Mouse (Mus musculus): ENCODE data around the gene Olfr1350.
"Not testable (repeated sequence)": the region's sequence is repeated elsewhere in the genome, so short reads cannot be mapped to it uniquely, and the experiment has no call there.

Gene Olfr1350

DNA sequence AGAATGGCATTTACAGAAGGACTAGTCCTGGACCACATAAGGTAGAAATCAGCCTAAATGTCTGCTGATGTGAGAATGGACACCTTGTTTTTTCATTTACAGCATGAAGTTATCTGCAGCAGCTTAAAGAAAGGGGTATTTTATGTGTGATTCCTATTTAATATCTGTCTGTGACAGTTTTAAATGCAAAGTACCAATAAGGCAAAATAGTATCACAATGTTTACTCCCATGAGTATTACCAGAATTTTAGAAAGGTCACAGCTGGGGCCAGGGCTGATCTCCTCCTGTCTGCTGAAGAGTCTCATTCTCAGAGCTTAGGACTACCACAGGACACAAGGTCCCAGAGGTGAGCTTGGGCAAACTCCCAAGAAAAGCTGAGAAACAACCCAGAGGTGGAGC is at the start of gene Olfr1350:
Gene Olfr1350, plus strand, starts transcription at position 301 of the 400 bp plus-strand sequence.
- DNase-seq = no peak

DNA sequence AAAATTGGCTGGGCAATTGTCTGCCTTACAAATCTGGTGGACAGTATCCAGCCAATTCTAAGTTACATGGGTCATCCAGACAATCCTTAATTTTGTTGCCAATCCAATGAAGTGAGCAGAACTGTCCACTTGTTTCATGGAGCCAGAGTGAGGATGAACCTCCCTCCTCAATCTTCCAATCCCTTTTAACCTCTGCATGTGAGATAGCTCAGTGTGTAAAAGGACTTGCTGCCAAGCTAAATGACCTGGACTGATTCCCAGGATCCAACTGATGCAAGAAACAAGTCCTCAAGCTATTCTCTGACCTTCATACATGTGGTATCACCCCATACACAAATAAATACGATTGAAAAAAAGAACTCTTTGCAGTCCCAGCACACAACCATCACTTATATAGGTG is 43.0 kb upstream of the Olfr1350 start:
- DNase-seq = no peak

GRCm38 (mm10) chr7:6522850-6523249 is 41.8 kb upstream of the Olfr1350 start, which contains the start of gene Olfr1349:
Gene Olfr1349 (minus strand): TSS chr7:6522950.
- no peak for DNase-seq

DNA sequence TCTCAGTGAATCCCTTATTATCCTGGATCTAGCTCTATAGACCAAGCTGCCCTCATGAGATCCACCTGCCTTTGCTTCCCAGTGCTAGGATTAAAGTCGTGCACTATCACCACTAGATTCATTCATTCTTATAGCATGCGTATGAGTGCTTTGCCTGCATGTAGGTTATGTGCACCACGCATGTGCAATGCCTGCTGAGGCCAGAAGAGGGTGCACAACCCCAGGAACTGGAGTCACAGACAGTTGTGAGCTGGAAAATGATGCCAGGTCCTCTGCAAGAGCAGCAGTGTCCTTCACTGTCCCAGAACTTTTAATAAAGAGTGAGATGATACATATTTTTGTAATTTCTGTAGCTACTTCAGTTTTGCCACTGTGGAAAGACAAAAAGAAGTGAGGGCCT is 39.6 kb upstream of the Olfr1350 start:
- no peak for DNase-seq

DNA sequence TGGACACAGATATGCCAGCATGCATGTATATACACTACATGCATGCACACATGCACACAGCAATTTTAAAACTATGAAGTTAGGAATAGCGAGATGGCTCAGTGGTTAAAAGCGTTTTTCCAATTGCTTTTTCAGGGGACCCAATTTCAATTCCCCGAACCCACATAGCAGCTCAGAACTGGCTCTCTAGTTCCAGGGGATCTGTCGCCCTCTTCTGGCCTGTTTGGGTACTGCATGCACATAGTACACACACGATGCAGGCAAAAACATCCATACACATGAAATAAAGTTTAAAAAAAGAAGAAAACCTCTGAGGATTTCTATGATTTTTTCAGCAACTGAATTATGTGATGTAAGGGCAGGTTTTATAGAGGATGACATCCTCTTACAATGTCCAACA is 38.5 kb upstream of the Olfr1350 start:
- DNase-seq = no peak

GRCm38 (mm10) chr7:6586096-6586759 is 21.6 kb downstream of the Olfr1350 start:
- no peak for DNase-seq

GRCm38 (mm10) chr7:6588766-6589165 is 24.1 kb downstream of the Olfr1350 start:
- not testable (repeated sequence) for DNase-seq

DNA sequence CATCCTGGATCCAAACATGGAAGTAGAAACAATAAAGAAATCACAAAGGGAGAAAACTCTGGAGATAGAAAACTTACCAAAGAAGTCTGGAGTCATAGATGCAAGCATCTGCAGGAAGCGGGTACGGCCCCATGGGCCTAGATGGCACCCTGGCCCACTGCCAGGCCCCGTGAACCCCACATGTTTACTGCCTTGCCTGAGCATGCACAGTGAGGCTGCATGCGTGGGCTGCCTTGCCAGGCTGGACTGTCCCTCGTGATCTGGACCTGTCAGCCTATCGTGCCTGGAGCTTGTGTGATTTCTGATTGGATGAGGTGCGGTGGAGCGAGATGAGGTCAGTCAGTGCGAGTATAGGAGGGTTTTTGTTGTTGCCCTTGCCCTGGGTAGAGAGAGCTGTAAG is 38.7 kb downstream of the Olfr1350 start:
- DNase-seq = no peak

Data from lung, postnatal 14 days (tissue).